Comparison of ENCODE assay signal across 8 mouse cellular contexts in genomic region chr8:31033281-31033680, GRCm38 (mm10).
DNase-seq lines count a peak whose midpoint lies in the region; ATAC-seq lines count a peak whose summit lies in the region.

No protein-coding gene starts in this region.

- H3K9me3 ChIP-seq in forebrain, embryonic 11.5 days (ENCODE audit: control insufficient read depth, low read length): no peaks in the 10 kb centered on the region
- H3K9me3 ChIP-seq in heart, embryonic 15.5 days (replicated peaks): no peaks in the 10 kb centered on the region
- no peaks in the 10 kb centered on the region for H3K9me3 ChIP-seq in liver, embryonic 12.5 days (replicated peaks)

- H3K4me3 ChIP-seq in brown adipose tissue, adult 24 weeks (ENCODE audit: insufficient read depth, low read depth, low read length): peak overlapping the region; percentile 56
- peak overlapping the region; percentile 5; the same call in 1 of the 2 replicates for H3K4me3 ChIP-seq in forebrain, embryonic 11.5 days (ENCODE audit: low read depth, low read length)
- peak overlapping the region; percentile 48 for H3K4me3 ChIP-seq in heart, embryonic 15.5 days
- H3K4me3 ChIP-seq in liver, embryonic 12.5 days: peak overlapping the region; percentile 47

- peak; percentile 53 for DNase-seq in CD4-positive helper T cell, adult 2 months (ENCODE audit: low read depth, low spot score)
- DNase-seq in forebrain, embryonic 11.5 days (ENCODE audit: low spot score): peak; percentile 95
- peak; percentile 89 for DNase-seq in kidney, postnatal 14 days
- peak; percentile 76 for DNase-seq in naive thymus-derived CD4-positive, alpha-beta T cell, adult 2 months (ENCODE audit: low read depth)
- DNase-seq in splenic B cell, adult 2 months (ENCODE audit: low read depth, low spot score): peak; percentile 77

- H3K9ac ChIP-seq in forebrain, embryonic 11.5 days (ENCODE audit: low read length): 0 out of 2 replicates have a peak overlapping the region, but pooled peaks have one; percentile 6
- peak overlapping the region; percentile 40 for H3K9ac ChIP-seq in heart, embryonic 15.5 days
- H3K9ac ChIP-seq in liver, embryonic 12.5 days: no peak overlapping the region

- peak overlapping the region; percentile 43; the same call in 1 of the 2 replicates for H3K4me2 ChIP-seq in forebrain, embryonic 11.5 days (ENCODE audit: low read depth, low read length, severe bottlenecking)
- H3K4me2 ChIP-seq in heart, embryonic 15.5 days: peak overlapping the region; percentile 84
- H3K4me2 ChIP-seq in liver, embryonic 12.5 days: peak overlapping the region; percentile 66

- no peak overlapping the region for H3K27ac ChIP-seq in brown adipose tissue, adult 24 weeks (replicated peaks; ENCODE audit: low read depth, low read length)
- H3K27ac ChIP-seq in forebrain, embryonic 11.5 days (ENCODE audit: low read depth, low read length): no peak overlapping the region
- no peak overlapping the region for H3K27ac ChIP-seq in heart, embryonic 15.5 days
- no peak overlapping the region for H3K27ac ChIP-seq in liver, embryonic 12.5 days

- H3K36me3 ChIP-seq in forebrain, embryonic 11.5 days (ENCODE audit: control insufficient read depth, insufficient read depth, low read length): no peaks in the 10 kb centered on the region
- no peaks in the 10 kb centered on the region for H3K36me3 ChIP-seq in heart, embryonic 15.5 days
- H3K36me3 ChIP-seq in liver, embryonic 12.5 days: no peaks in the 10 kb centered on the region
- H3K36me3 ChIP-seq in splenic B cell, adult 2 months (ENCODE audit: control insufficient read depth, insufficient read depth, low read length, poor library complexity, severe bottlenecking): no peaks in the 10 kb centered on the region

- no peaks in the 10 kb centered on the region for H3K4me1 ChIP-seq in brown adipose tissue, adult 24 weeks (ENCODE audit: control insufficient read depth, insufficient read depth, insufficient read length, low read length)
- H3K4me1 ChIP-seq in forebrain, embryonic 11.5 days (replicated peaks; ENCODE audit: control insufficient read depth, insufficient read depth, low read length): peaks cover 2% of the 10 kb centered on the region; the same call in 1 of the 2 replicates
- H3K4me1 ChIP-seq in heart, embryonic 15.5 days (replicated peaks): peaks cover 7% of the 10 kb centered on the region
- H3K4me1 ChIP-seq in liver, embryonic 12.5 days: peaks cover 7% of the 10 kb centered on the region

- WGBS in forebrain, embryonic 11.5 days: 3% methylated on average over 13 of the region's 13 CpGs
- 5% methylated on average over 13 of the region's 13 CpGs for WGBS in heart, embryonic 15.5 days
- WGBS in liver, embryonic 12.5 days (ENCODE audit: insufficient replicate concordance): 5% methylated on average over 13 of the region's 13 CpGs

- ATAC-seq in forebrain, embryonic 11.5 days (replicated peaks; ENCODE audit: low FRiP score): 0 out of 2 replicates have a peak, but pooled peaks have one; percentile 29
- no peak; the same call in 1 of the 2 replicates for ATAC-seq in heart, embryonic 15.5 days (replicated peaks; ENCODE audit: insufficient number of reproducible peaks, insufficient read depth, low FRiP score, low read depth)
- ATAC-seq in liver, embryonic 12.5 days: no peak

- H3K27me3 ChIP-seq in forebrain, embryonic 11.5 days (ENCODE audit: control insufficient read depth, insufficient read depth, low read length): no peaks in the 10 kb centered on the region; the same call in 1 of the 2 replicates
- H3K27me3 ChIP-seq in heart, embryonic 15.5 days: no peaks in the 10 kb centered on the region
- no peaks in the 10 kb centered on the region for H3K27me3 ChIP-seq in liver, embryonic 12.5 days (replicated peaks)
- H3K27me3 ChIP-seq in splenic B cell, adult 2 months (ENCODE audit: control insufficient read depth, insufficient read depth, low read length, poor library complexity, severe bottlenecking): no peaks in the 10 kb centered on the region

Comparison
In these comparisons a context has a peak if more than half of its experiments do, and no peak if none do; other contexts are left out.
1. H3K4me3 ChIP-seq: peak in every context shown above with its lines; median percentile 56 in brown adipose tissue, adult 24 weeks; 48 in heart, embryonic 15.5 days; 47 in liver, embryonic 12.5 days; 5 in forebrain, embryonic 11.5 days.